34 mouse cellular contexts compared by ENCODE assay signal in genomic region chr16:91438081-91438480, GRCm38 (mm10). TPM values are rescaled to one million over a fixed set of nuclear protein-coding genes. Genes with fewer than 3 reads are reported as not detected.
DNase-seq lines count a peak whose midpoint lies in the region; ATAC-seq lines count a peak whose summit lies in the region.
"Had no signal": no experiment of that assay in that cellular context is flagged by ENCODE, and none has a peak within 500 bp of the region (broad histone marks: within the 10 kb centered on the region; RNA-seq: fewer than 3 reads in every experiment).

No protein-coding gene starts in this region.

- H3K4me3 ChIP-seq in midbrain, embryonic 11.5 days (ENCODE audit: low read depth, low read length), result no peak overlapping the region
- no peak overlapping the region for H3K4me3 ChIP-seq in midbrain, embryonic 15.5 days
- no peak overlapping the region for H3K4me3 ChIP-seq in liver, embryonic 11.5 days (ENCODE audit: low read depth, low read length)
- H3K4me3 ChIP-seq in liver, embryonic 16.5 days (ENCODE audit: low read depth, low read length), result no peak overlapping the region
- H3K4me3 ChIP-seq in kidney, embryonic 15.5 days (replicated peaks), result no peak overlapping the region
- H3K4me3 ChIP-seq: heart, embryonic 10.5 days; heart, embryonic 15.5 days; limb, embryonic 12.5 days; midbrain, embryonic 10.5 days; myocyte; neural tube, embryonic 13.5 days had no signal

- no peak overlapping the region for H3K9ac ChIP-seq in midbrain, embryonic 11.5 days (ENCODE audit: low read length)
- H3K9ac ChIP-seq in midbrain, embryonic 15.5 days, result no peak overlapping the region
- no peak overlapping the region for H3K9ac ChIP-seq in liver, embryonic 11.5 days (ENCODE audit: low read depth, low read length)
- no peak overlapping the region for H3K9ac ChIP-seq in liver, embryonic 16.5 days (ENCODE audit: low read depth, low read length)
- H3K9ac ChIP-seq in kidney, embryonic 15.5 days, result no peak overlapping the region
- H3K9ac ChIP-seq: heart, embryonic 15.5 days; limb, embryonic 12.5 days; neural tube, embryonic 13.5 days had no signal

- no peak for ATAC-seq in midbrain, embryonic 11.5 days (ENCODE audit: low FRiP score)
- no peak for ATAC-seq in midbrain, embryonic 15.5 days (replicated peaks)
- no peak for ATAC-seq in liver, embryonic 11.5 days (replicated peaks; ENCODE audit: low FRiP score)
- ATAC-seq in liver, embryonic 16.5 days (ENCODE audit: low read depth), result no peak
- no peak for ATAC-seq in kidney, embryonic 15.5 days (replicated peaks; ENCODE audit: low FRiP score)
- ATAC-seq: forebrain, embryonic 14.5 days; hindbrain, embryonic 16.5 days had no signal

- H3K9me3 ChIP-seq in midbrain, embryonic 11.5 days (ENCODE audit: control insufficient read depth, low read length), result no peaks in the 10 kb centered on the region
- H3K9me3 ChIP-seq in midbrain, embryonic 15.5 days, result no peaks in the 10 kb centered on the region
- no peaks in the 10 kb centered on the region for H3K9me3 ChIP-seq in liver, embryonic 11.5 days (ENCODE audit: control insufficient read depth, low read length)
- H3K9me3 ChIP-seq in liver, embryonic 16.5 days (replicated peaks; ENCODE audit: control insufficient read depth, low read length), result no peaks in the 10 kb centered on the region
- H3K9me3 ChIP-seq in kidney, embryonic 15.5 days (replicated peaks), result no peaks in the 10 kb centered on the region
- H3K9me3 ChIP-seq: heart, embryonic 10.5 days; heart, embryonic 15.5 days; limb, embryonic 12.5 days; midbrain, embryonic 10.5 days; neural tube, embryonic 13.5 days had no signal

- no peaks in the 10 kb centered on the region for H3K27me3 ChIP-seq in midbrain, embryonic 11.5 days (ENCODE audit: control insufficient read depth, insufficient read depth, low read length)
- no peaks in the 10 kb centered on the region for H3K27me3 ChIP-seq in midbrain, embryonic 15.5 days (replicated peaks)
- no peaks in the 10 kb centered on the region for H3K27me3 ChIP-seq in liver, embryonic 11.5 days (replicated peaks; ENCODE audit: control insufficient read depth, insufficient read depth, low read length)
- no peaks in the 10 kb centered on the region for H3K27me3 ChIP-seq in liver, embryonic 16.5 days (ENCODE audit: control insufficient read depth, insufficient read depth, low read depth, low read length)
- no peaks in the 10 kb centered on the region for H3K27me3 ChIP-seq in kidney, embryonic 15.5 days
- H3K27me3 ChIP-seq: heart, embryonic 15.5 days; limb, embryonic 12.5 days; neural tube, embryonic 13.5 days had no signal

- WGBS in midbrain, embryonic 11.5 days, result 84% methylated on average over 3 of the region's 3 CpGs
- 74% methylated on average over 3 of the region's 3 CpGs for WGBS in midbrain, embryonic 15.5 days
- 61% methylated on average over 3 of the region's 3 CpGs for WGBS in liver, embryonic 11.5 days
- 42% methylated on average over 3 of the region's 3 CpGs for WGBS in liver, embryonic 16.5 days (ENCODE audit: insufficient replicate concordance)
- 73% methylated on average over 3 of the region's 3 CpGs for WGBS in kidney, embryonic 15.5 days

- no peaks in the 10 kb centered on the region for H3K36me3 ChIP-seq in midbrain, embryonic 11.5 days (ENCODE audit: control insufficient read depth, insufficient read depth, low read length)
- H3K36me3 ChIP-seq in midbrain, embryonic 15.5 days (replicated peaks), result no peaks in the 10 kb centered on the region
- no peaks in the 10 kb centered on the region for H3K36me3 ChIP-seq in liver, embryonic 11.5 days (ENCODE audit: control insufficient read depth, insufficient read depth, low read length)
- no peaks in the 10 kb centered on the region for H3K36me3 ChIP-seq in liver, embryonic 16.5 days (ENCODE audit: control insufficient read depth, insufficient read depth)
- H3K36me3 ChIP-seq in kidney, embryonic 15.5 days, result no peaks in the 10 kb centered on the region
- H3K36me3 ChIP-seq: heart, embryonic 10.5 days; heart, embryonic 15.5 days; limb, embryonic 12.5 days; midbrain, embryonic 10.5 days; neural tube, embryonic 13.5 days had no signal

- H3K4me1 ChIP-seq in midbrain, embryonic 11.5 days (ENCODE audit: control insufficient read depth, insufficient read depth, low read length), result no peaks in the 10 kb centered on the region
- no peaks in the 10 kb centered on the region for H3K4me1 ChIP-seq in midbrain, embryonic 15.5 days
- peaks cover 34% of the 10 kb centered on the region for H3K4me1 ChIP-seq in liver, embryonic 11.5 days (replicated peaks; ENCODE audit: control insufficient read depth, insufficient read depth, low read length)
- H3K4me1 ChIP-seq in liver, embryonic 16.5 days (ENCODE audit: control insufficient read depth, low read depth, low read length), result peaks cover 53% of the 10 kb centered on the region
- H3K4me1 ChIP-seq in kidney, embryonic 15.5 days, result peaks cover 5% of the 10 kb centered on the region; the same call in 1 of the 2 replicates
- H3K4me1 ChIP-seq: neural tube, embryonic 13.5 days had no signal

- H3K4me2 ChIP-seq in midbrain, embryonic 11.5 days, result no peak overlapping the region
- H3K4me2 ChIP-seq in midbrain, embryonic 15.5 days, result no peak overlapping the region
- H3K4me2 ChIP-seq in liver, embryonic 11.5 days, result no peak overlapping the region
- H3K4me2 ChIP-seq in liver, embryonic 16.5 days (ENCODE audit: low read depth, low read length), result no peak overlapping the region
- no peak overlapping the region for H3K4me2 ChIP-seq in kidney, embryonic 15.5 days
- H3K4me2 ChIP-seq: heart, embryonic 15.5 days; limb, embryonic 12.5 days; neural tube, embryonic 13.5 days had no signal

- peak; percentile 64 for DNase-seq in midbrain, embryonic 11.5 days (ENCODE audit: low spot score, missing footprints)
- DNase-seq in liver, embryonic 11.5 days (ENCODE audit: low spot score), result no peak
- DNase-seq in thymus, postnatal 14 days, result no peak
- DNase-seq in left cerebral cortex, adult 11 months (ENCODE audit: low spot score), result no peak
- no peak for DNase-seq in adrenal gland, postnatal 10 days
- DNase-seq: adrenal gland, adult 8-10 months; cerebellum, adult 18-20 months; cerebellum, postnatal 10 days; gastrocnemius, postnatal 14 days; kidney, adult 18-20 months; kidney, postnatal 10 days; lung, adult 2 months; lung, postnatal 10 days; right cerebral cortex, postnatal 4 days; thymus, adult 2 months had no signal

- no peak overlapping the region for H3K27ac ChIP-seq in midbrain, embryonic 11.5 days (ENCODE audit: low read depth, low read length)
- no peak overlapping the region for H3K27ac ChIP-seq in midbrain, embryonic 15.5 days
- peak overlapping the region; percentile 71; the same call in 1 of the 2 replicates for H3K27ac ChIP-seq in liver, embryonic 11.5 days (ENCODE audit: low read depth, low read length)
- peak overlapping the region; percentile 73 for H3K27ac ChIP-seq in liver, embryonic 16.5 days (ENCODE audit: low read length)
- no peak overlapping the region for H3K27ac ChIP-seq in kidney, embryonic 15.5 days
- H3K27ac ChIP-seq: heart, embryonic 10.5 days; heart, embryonic 15.5 days; limb, embryonic 12.5 days; midbrain, embryonic 10.5 days; neural tube, embryonic 13.5 days had no signal

RNA-seq across cellular contexts. Expression of gene Il10rb, which starts 32.1 kb away (rescaled TPM):
- polyA plus RNA-seq in midbrain, embryonic 11.5 days (2014; fragmentation: Nextera tagmentation; extraction: Ambion mirVana), result 8.1 and 8.5 TPM in 2 replicates
- 11.7 and 11.9 TPM in 2 replicates for polyA plus RNA-seq in midbrain, embryonic 15.5 days (2015; fragmentation: Nextera tagmentation; extraction: Ambion mirVana)
- 29.8 and 32.9 TPM in 2 replicates for polyA plus RNA-seq in liver, embryonic 11.5 days (2014; fragmentation: Nextera tagmentation; extraction: Ambion mirVana)
- 32.3 and 33.6 TPM in 2 replicates for polyA plus RNA-seq in liver, embryonic 16.5 days (2015; fragmentation: Nextera tagmentation; extraction: Ambion mirVana)
- 29.9 and 31.0 TPM in 2 replicates for polyA plus RNA-seq in kidney, embryonic 15.5 days (2015; fragmentation: Nextera tagmentation; extraction: Ambion mirVana)
- total RNA-seq in adrenal gland, postnatal 10 days (2021), result 10 to 100 TPM; 75.4 to 78.8 TPM

RNA-seq across cellular contexts. Expression of gene Gm21970, which starts 46.6 kb away (rescaled TPM):
- polyA plus RNA-seq in midbrain, embryonic 11.5 days (2014; fragmentation: Nextera tagmentation; extraction: Ambion mirVana), result not detected in 2 replicates
- not detected in 2 replicates for polyA plus RNA-seq in midbrain, embryonic 15.5 days (2015; fragmentation: Nextera tagmentation; extraction: Ambion mirVana)
- polyA plus RNA-seq in liver, embryonic 11.5 days (2014; fragmentation: Nextera tagmentation; extraction: Ambion mirVana), result not detected in 2 replicates
- not detected in 2 replicates for polyA plus RNA-seq in liver, embryonic 16.5 days (2015; fragmentation: Nextera tagmentation; extraction: Ambion mirVana)
- polyA plus RNA-seq in kidney, embryonic 15.5 days (2015; fragmentation: Nextera tagmentation; extraction: Ambion mirVana), result not detected in 2 replicates
- total RNA-seq in adrenal gland, postnatal 10 days (2021), result not detected
- total RNA-seq: gastrocnemius, postnatal 14 days; heart, postnatal 25 days; left cerebral cortex, adult 18-20 months; left cerebral cortex, postnatal 25 days; midbrain, postnatal 0 days had no signal
- polyA plus RNA-seq: embryonic facial prominence, embryonic 11.5 days; forebrain, embryonic 14.5 days; heart, embryonic 10.5 days; heart, embryonic 15.5 days; hindbrain, embryonic 11.5 days; hindbrain, embryonic 16.5 days; large intestine, adult 2 months; limb, embryonic 12.5 days; lung, adult 2 months; midbrain, embryonic 10.5 days; midbrain, postnatal 0 days; myocyte; neural tube, embryonic 13.5 days; spleen, adult 2 months; thymus, adult 2 months had no signal

RNA-seq across cellular contexts. Expression of gene Ifnar1, which starts 47.0 kb away (rescaled TPM):
- 49.9 and 53.8 TPM in 2 replicates for polyA plus RNA-seq in midbrain, embryonic 11.5 days (2014; fragmentation: Nextera tagmentation; extraction: Ambion mirVana)
- polyA plus RNA-seq in midbrain, embryonic 15.5 days (2015; fragmentation: Nextera tagmentation; extraction: Ambion mirVana), result 53.4 and 54.7 TPM in 2 replicates
- 32.6 and 35.5 TPM in 2 replicates for polyA plus RNA-seq in liver, embryonic 11.5 days (2014; fragmentation: Nextera tagmentation; extraction: Ambion mirVana)
- 21.3 and 25.0 TPM in 2 replicates for polyA plus RNA-seq in liver, embryonic 16.5 days (2015; fragmentation: Nextera tagmentation; extraction: Ambion mirVana)
- polyA plus RNA-seq in kidney, embryonic 15.5 days (2015; fragmentation: Nextera tagmentation; extraction: Ambion mirVana), result 58.5 and 62.2 TPM in 2 replicates
- 10 to 100 TPM; 71.2 to 85.3 TPM for total RNA-seq in adrenal gland, postnatal 10 days (2021)

Comparison
In these comparisons a context has a peak if more than half of its experiments do, and no peak if none do; other contexts are left out.
1. H3K27ac ChIP-seq: peak in liver, embryonic 11.5 days (single experiment) and liver, embryonic 16.5 days (single experiment); none in midbrain, embryonic 11.5 days (single experiment), midbrain, embryonic 15.5 days (single experiment) and kidney, embryonic 15.5 days (single experiment).